Mouse (Mus musculus): ENCODE data around the gene Sirt5. TPM values are rescaled to one million over a fixed set of nuclear protein-coding genes. Genes with fewer than 3 reads are reported as not detected.

Sirt5 gene
- polyA plus RNA-seq, 1 experiment from 2014 or later, result 25.5 TPM

DNA sequence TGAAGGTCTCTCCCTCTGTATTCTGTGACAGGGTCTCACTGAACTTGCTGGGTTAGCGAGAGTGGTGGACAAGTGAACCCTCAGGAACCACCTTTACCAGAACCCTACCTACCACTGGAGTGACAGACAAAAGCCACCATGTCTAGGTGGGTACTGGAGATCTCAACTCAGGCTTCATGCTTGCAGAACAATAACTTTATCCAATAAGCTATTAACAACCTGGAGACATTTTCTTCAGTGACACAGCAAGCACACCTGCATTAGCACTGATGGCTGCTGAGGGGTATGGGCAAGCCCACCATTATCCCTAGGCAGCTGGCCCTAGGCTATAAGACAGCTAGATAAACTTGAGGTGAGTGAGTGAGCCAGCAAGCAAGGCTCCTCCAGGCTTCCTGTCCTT lies 75.1 kb downstream of the Sirt5 start:
- 83% methylated on average over 1 of the region's 1 CpGs for WGBS
- peaks cover 27% of the 10 kb centered on the region for H3K4me1 ChIP-seq
- H3K4me2 ChIP-seq, result no peak overlapping the region
- no peaks in the 10 kb centered on the region for H3K9me3 ChIP-seq
- no peaks in the 10 kb centered on the region for H3K27me3 ChIP-seq (replicated peaks)
- H3K27ac ChIP-seq (replicated peaks), result no peak overlapping the region
- H3K4me3 ChIP-seq, result no peak overlapping the region
- no peak overlapping the region for H3K9ac ChIP-seq
- no peaks in the 10 kb centered on the region for H3K36me3 ChIP-seq
- ATAC-seq (ENCODE audit: extremely low read depth, insufficient number of reproducible peaks, low FRiP score, low TSS enrichment), result no peak

DNA sequence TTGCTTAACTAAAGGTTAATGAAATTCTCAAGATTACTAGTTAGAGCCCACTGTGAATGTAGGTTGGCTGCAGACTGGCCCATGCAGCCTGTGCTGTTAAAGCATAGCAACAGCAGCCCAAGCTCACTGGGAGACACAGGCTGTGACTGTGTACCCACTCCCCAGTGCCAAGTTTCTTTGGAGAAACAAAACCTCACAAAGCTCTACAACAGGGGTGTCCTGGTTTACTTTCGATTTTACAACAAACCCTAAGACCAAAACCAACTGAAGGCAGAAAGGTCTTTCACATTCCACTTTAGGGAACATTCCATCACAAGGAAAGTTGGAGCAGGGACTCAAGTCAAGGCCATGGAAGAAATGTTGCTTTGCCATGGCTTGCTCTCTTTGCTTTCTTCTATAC lies 77.3 kb downstream of the Sirt5 start:
- Histone ChIP-seq H3K27me3 (replicated peaks) (no peaks in the 10 kb centered on the region), H3K9ac (no peak overlapping the region), H3K36me3 (no peaks in the 10 kb centered on the region), H3K4me3 (no peak overlapping the region), H3K4me1 (peaks cover 34% of the 10 kb centered on the region), H3K27ac (replicated peaks) (no peak overlapping the region), H3K4me2 (no peak overlapping the region), H3K9me3 (no peaks in the 10 kb centered on the region)
- no peak for ATAC-seq (ENCODE audit: extremely low read depth, insufficient number of reproducible peaks, low FRiP score, low TSS enrichment)
- WGBS, result 82% methylated on average over 1 of the region's 1 CpGs

DNA sequence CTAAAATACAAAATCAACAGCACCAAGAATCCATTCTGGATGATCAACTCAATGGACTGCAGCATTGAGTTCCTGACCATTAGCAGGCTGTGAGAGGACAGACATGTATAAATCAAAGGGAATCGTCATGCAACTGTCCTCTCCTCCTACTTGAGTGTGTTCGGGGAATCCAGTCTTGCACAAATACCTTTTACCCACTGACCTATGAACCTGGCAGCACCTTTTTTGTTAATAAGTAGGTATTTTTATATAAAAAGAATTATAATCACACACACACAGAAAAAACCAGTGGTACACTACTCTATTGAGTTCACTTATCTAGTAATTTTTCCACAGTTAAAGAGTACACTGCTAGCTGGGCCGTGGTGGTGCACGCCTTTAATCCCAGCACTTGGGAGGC lies 78.4 kb downstream of the Sirt5 start:
- no peak for ATAC-seq (ENCODE audit: extremely low read depth, insufficient number of reproducible peaks, low FRiP score, low TSS enrichment)

GRCm38 (mm10) chr13:43444717-43445116 lies 79.4 kb downstream of the Sirt5 start:
- H3K9me3 ChIP-seq, result no peaks in the 10 kb centered on the region
- no peaks in the 10 kb centered on the region for H3K27me3 ChIP-seq (replicated peaks)
- ATAC-seq (ENCODE audit: extremely low read depth, insufficient number of reproducible peaks, low FRiP score, low TSS enrichment), result no peak
- H3K4me1 ChIP-seq, result peaks cover 35% of the 10 kb centered on the region
- no peak overlapping the region for H3K9ac ChIP-seq
- H3K4me2 ChIP-seq, result no peak overlapping the region
- WGBS, result 92% methylated on average over 3 of the region's 3 CpGs
- no peak overlapping the region for H3K4me3 ChIP-seq
- H3K27ac ChIP-seq (replicated peaks), result no peak overlapping the region
- H3K36me3 ChIP-seq, result no peaks in the 10 kb centered on the region

More for the DNA sequence above, 78.4 kb downstream of the Sirt5 start:
- Histone ChIP-seq H3K4me3 (no peak overlapping the region), H3K4me2 (no peak overlapping the region), H3K9ac (no peak overlapping the region), H3K27me3 (replicated peaks) (no peaks in the 10 kb centered on the region), H3K9me3 (no peaks in the 10 kb centered on the region), H3K27ac (replicated peaks) (no peak overlapping the region), H3K4me1 (peaks cover 40% of the 10 kb centered on the region), H3K36me3 (no peaks in the 10 kb centered on the region)
- WGBS, result 93% methylated on average over 4 of the region's 4 CpGs

Other genes with a start within 250 kb of the Sirt5 start
- gene Tbc1d7, start 194.0 kb upstream of the Sirt5 start, polyA plus RNA-seq (2015; fragmentation: Nextera tagmentation; extraction: Ambion mirVana), result 55.9 and 60.9 TPM in 2 replicates
- 0.51 and 0.83 TPM in 2 replicates for gene Gfod1, start 61.3 kb upstream of the Sirt5 start, polyA plus RNA-seq (2015; fragmentation: Nextera tagmentation; extraction: Ambion mirVana)
- gene Nol7, start 32.9 kb downstream of the Sirt5 start, polyA plus RNA-seq (2015; fragmentation: Nextera tagmentation; extraction: Ambion mirVana), result 111 and 116 TPM in 2 replicates
- gene Ranbp9, start 115.8 kb downstream of the Sirt5 start, polyA plus RNA-seq (2015; fragmentation: Nextera tagmentation; extraction: Ambion mirVana), result 4.9 and 6.2 TPM in 2 replicates
- gene Mcur1, start 194.7 kb downstream of the Sirt5 start, polyA plus RNA-seq (2015; fragmentation: Nextera tagmentation; extraction: Ambion mirVana), result 14.1 and 14.6 TPM in 2 replicates